Comparison of ENCODE assay signal across 25 mouse cellular contexts in genomic region chr13:32272937-32273496, GRCm38 (mm10).
DNase-seq lines count a peak whose midpoint lies in the region; ATAC-seq and TF ChIP-seq lines count a peak whose summit lies in the region.
"Had no signal": no experiment of that assay in that cellular context is flagged by ENCODE, and none has a peak within 500 bp of the region (broad histone marks: within the 10 kb centered on the region; RNA-seq: fewer than 3 reads in every experiment).

No protein-coding gene starts in this region.

- H3K4me3 ChIP-seq in hindbrain, postnatal 0 days (ENCODE audit: low read length): no peak overlapping the region
- H3K4me3 ChIP-seq in hindbrain, embryonic 13.5 days: no peak overlapping the region
- H3K4me3 ChIP-seq in liver, postnatal 0 days (ENCODE audit: low read depth, low read length): no peak overlapping the region
- H3K4me3 ChIP-seq in liver, embryonic 12.5 days: no peak overlapping the region
- H3K4me3 ChIP-seq in ES-Bruce4 (ENCODE audit: low read depth, low read length): no peak overlapping the region
- H3K4me3 ChIP-seq: embryonic facial prominence, embryonic 12.5 days; erythroblast, embryonic 14.5 days; forebrain, embryonic 12.5 days; heart, embryonic 10.5 days; liver, embryonic 15.5 days; neural tube, embryonic 12.5 days had no signal

- DNase-seq in hindbrain, postnatal 0 days (ENCODE audit: low spot score): no peak
- DNase-seq in liver, postnatal 0 days: no peak
- DNase-seq in ZHBTc4 (ENCODE audit: low read depth, low spot score): peak; percentile 45
- DNase-seq in lung, postnatal 10 days: no peak
- DNase-seq: adrenal gland, postnatal 10 days; cerebellum, adult 2 months; cerebellum, postnatal 25 days; kidney, adult 2 months; kidney, postnatal 14 days; layer of hippocampus, postnatal 36 days; retina, postnatal 1 day; right cerebral cortex, postnatal 25 days had no signal

- TF ChIP-seq EP300 in liver, postnatal 0 days (IDR thresholded peaks at IDR 0.05; ENCODE audit: low read depth): no peak
- TF ChIP-seq EP300 in ES-Bruce4 (IDR thresholded peaks at IDR 0.05; ENCODE audit: insufficient read depth, low read depth, low read length): no peak

- H3K9ac ChIP-seq in hindbrain, postnatal 0 days (replicated peaks; ENCODE audit: low read length): no peak overlapping the region
- H3K9ac ChIP-seq in hindbrain, embryonic 13.5 days: no peak overlapping the region
- no peak overlapping the region for H3K9ac ChIP-seq in liver, postnatal 0 days (replicated peaks)
- H3K9ac ChIP-seq in liver, embryonic 12.5 days: no peak overlapping the region
- H3K9ac ChIP-seq in ES-Bruce4 (ENCODE audit: low read depth, poor library complexity, severe bottlenecking): no peak overlapping the region
- H3K9ac ChIP-seq: embryonic facial prominence, embryonic 12.5 days; forebrain, embryonic 12.5 days; liver, embryonic 15.5 days; neural tube, embryonic 12.5 days had no signal

- no peak overlapping the region for H3K27ac ChIP-seq in hindbrain, postnatal 0 days
- no peak overlapping the region for H3K27ac ChIP-seq in hindbrain, embryonic 13.5 days
- H3K27ac ChIP-seq in liver, postnatal 0 days (ENCODE audit: low read depth): no peak overlapping the region
- no peak overlapping the region for H3K27ac ChIP-seq in liver, embryonic 12.5 days
- no peak overlapping the region for H3K27ac ChIP-seq in ES-Bruce4 (ENCODE audit: insufficient read depth, low read length)
- H3K27ac ChIP-seq: embryonic facial prominence, embryonic 12.5 days; forebrain, embryonic 12.5 days; heart, embryonic 10.5 days; liver, embryonic 15.5 days; neural tube, embryonic 12.5 days had no signal

- no peaks in the 10 kb centered on the region for H3K27me3 ChIP-seq in hindbrain, postnatal 0 days (ENCODE audit: insufficient read depth, low read length)
- no peaks in the 10 kb centered on the region for H3K27me3 ChIP-seq in hindbrain, embryonic 13.5 days
- H3K27me3 ChIP-seq in liver, postnatal 0 days (ENCODE audit: insufficient read depth, low read length): no peaks in the 10 kb centered on the region
- H3K27me3 ChIP-seq in liver, embryonic 12.5 days (replicated peaks): no peaks in the 10 kb centered on the region
- no peaks in the 10 kb centered on the region for H3K27me3 ChIP-seq in ES-Bruce4 (ENCODE audit: control insufficient read depth, insufficient read depth, low read length, poor library complexity, severe bottlenecking)
- H3K27me3 ChIP-seq: embryonic facial prominence, embryonic 12.5 days; forebrain, embryonic 12.5 days; liver, embryonic 15.5 days; neural tube, embryonic 12.5 days had no signal

- H3K4me2 ChIP-seq in hindbrain, postnatal 0 days (ENCODE audit: low read depth, low read length): no peak overlapping the region
- no peak overlapping the region for H3K4me2 ChIP-seq in hindbrain, embryonic 13.5 days
- H3K4me2 ChIP-seq in liver, postnatal 0 days (ENCODE audit: low read depth, low read length): no peak overlapping the region
- H3K4me2 ChIP-seq in liver, embryonic 12.5 days: no peak overlapping the region
- H3K4me2 ChIP-seq: embryonic facial prominence, embryonic 12.5 days; forebrain, embryonic 12.5 days; liver, embryonic 15.5 days; midbrain, embryonic 11.5 days; neural tube, embryonic 12.5 days had no signal

- TF ChIP-seq POLR2A in ES-Bruce4 (IDR thresholded peaks at IDR 0.05; ENCODE audit: insufficient read depth, low read length): no peak

- no peaks in the 10 kb centered on the region for H3K36me3 ChIP-seq in hindbrain, postnatal 0 days (ENCODE audit: insufficient read depth, low read length)
- no peaks in the 10 kb centered on the region for H3K36me3 ChIP-seq in hindbrain, embryonic 13.5 days
- no peaks in the 10 kb centered on the region for H3K36me3 ChIP-seq in liver, postnatal 0 days (replicated peaks; ENCODE audit: insufficient read depth, low read length)
- no peaks in the 10 kb centered on the region for H3K36me3 ChIP-seq in liver, embryonic 12.5 days
- no peaks in the 10 kb centered on the region for H3K36me3 ChIP-seq in ES-Bruce4 (ENCODE audit: control insufficient read depth, insufficient read depth, low read length, poor library complexity, severe bottlenecking)
- H3K36me3 ChIP-seq: embryonic facial prominence, embryonic 12.5 days; forebrain, embryonic 12.5 days; heart, embryonic 10.5 days; liver, embryonic 15.5 days; neural tube, embryonic 12.5 days had no signal

- ATAC-seq in hindbrain, postnatal 0 days: no peak
- ATAC-seq in hindbrain, embryonic 13.5 days (ENCODE audit: low FRiP score): no peak
- no peak for ATAC-seq in liver, postnatal 0 days
- no peak for ATAC-seq in liver, embryonic 12.5 days
- no peak for ATAC-seq in frontal cortex, adult (ENCODE audit: low TSS enrichment)
- ATAC-seq: activated CD4-positive, CD25-positive, alpha-beta regulatory T cell, adult 4 months; lung, postnatal 0 days had no signal

- TF ChIP-seq CTCF in hindbrain, postnatal 0 days (IDR thresholded peaks at IDR 0.05; ENCODE audit: low read depth): 0 out of 2 replicates have a peak, but pooled peaks have one; percentile 29
- TF ChIP-seq CTCF in liver, postnatal 0 days (IDR thresholded peaks at IDR 0.05; ENCODE audit: low read depth): 0 out of 2 replicates have a peak, but pooled peaks have one; percentile 15
- peak; percentile 54 for TF ChIP-seq CTCF in ES-Bruce4 (IDR thresholded peaks at IDR 0.05; ENCODE audit: low read depth, low read length)

- 89% methylated on average over 2 of the region's 2 CpGs for WGBS in hindbrain, postnatal 0 days
- 95% methylated on average over 2 of the region's 2 CpGs for WGBS in hindbrain, embryonic 13.5 days
- 78% methylated on average over 2 of the region's 2 CpGs for WGBS in liver, postnatal 0 days (ENCODE audit: insufficient replicate concordance)
- 77% methylated on average over 2 of the region's 2 CpGs for WGBS in liver, embryonic 12.5 days (ENCODE audit: insufficient replicate concordance)

- no peaks in the 10 kb centered on the region for H3K9me3 ChIP-seq in hindbrain, postnatal 0 days (ENCODE audit: low read length)
- no peaks in the 10 kb centered on the region for H3K9me3 ChIP-seq in hindbrain, embryonic 13.5 days
- no peaks in the 10 kb centered on the region for H3K9me3 ChIP-seq in liver, postnatal 0 days (ENCODE audit: low read length)
- no peaks in the 10 kb centered on the region for H3K9me3 ChIP-seq in liver, embryonic 12.5 days (replicated peaks)
- H3K9me3 ChIP-seq in ES-Bruce4 (replicated peaks; ENCODE audit: control insufficient read depth, insufficient read depth, low read length, poor library complexity, severe bottlenecking): no peaks in the 10 kb centered on the region
- H3K9me3 ChIP-seq: embryonic facial prominence, embryonic 12.5 days; forebrain, embryonic 12.5 days; heart, embryonic 10.5 days; liver, embryonic 15.5 days; neural tube, embryonic 12.5 days had no signal

- H3K4me1 ChIP-seq in hindbrain, postnatal 0 days (ENCODE audit: insufficient read depth, low read length): no peaks in the 10 kb centered on the region
- H3K4me1 ChIP-seq in hindbrain, embryonic 13.5 days (replicated peaks): no peaks in the 10 kb centered on the region
- no peaks in the 10 kb centered on the region for H3K4me1 ChIP-seq in liver, postnatal 0 days (ENCODE audit: insufficient read depth)
- no peaks in the 10 kb centered on the region for H3K4me1 ChIP-seq in liver, embryonic 12.5 days
- no peaks in the 10 kb centered on the region for H3K4me1 ChIP-seq in ES-Bruce4 (ENCODE audit: control insufficient read depth, insufficient read depth, low read length)
- H3K4me1 ChIP-seq: heart, embryonic 10.5 days; liver, embryonic 15.5 days; neural tube, embryonic 12.5 days had no signal
